In genomic region chr16:33380882-33381613, GRCm38 (mm10) we compare ENCODE assay signal across 7 mouse cellular contexts. TPM values are rescaled to one million over a fixed set of nuclear protein-coding genes. Genes with fewer than 3 reads are reported as not detected.
DNase-seq lines count a peak whose midpoint lies in the region; ATAC-seq lines count a peak whose summit lies in the region.

No protein-coding gene starts in this region.

- peak overlapping the region; percentile 98 for H3K9ac ChIP-seq in hindbrain, embryonic 11.5 days (ENCODE audit: low read depth, low read length)

- no peaks in the 10 kb centered on the region for H3K27me3 ChIP-seq in hindbrain, embryonic 11.5 days (ENCODE audit: control insufficient read depth, insufficient read depth, low read length)

- no peaks in the 10 kb centered on the region for H3K36me3 ChIP-seq in hindbrain, embryonic 11.5 days (ENCODE audit: control insufficient read depth, insufficient read depth, low read length)

- peak overlapping the region; percentile 69 for H3K4me2 ChIP-seq in hindbrain, embryonic 11.5 days (replicated peaks; ENCODE audit: low read depth, low read length)

- H3K4me3 ChIP-seq in hindbrain, embryonic 11.5 days (ENCODE audit: low read depth, low read length): peak overlapping the region; percentile 97

- no peaks in the 10 kb centered on the region; the same call in 1 of the 2 replicates for H3K4me1 ChIP-seq in hindbrain, embryonic 11.5 days (replicated peaks; ENCODE audit: control insufficient read depth, insufficient read depth, low read length)

- peak overlapping the region; percentile 95 for H3K27ac ChIP-seq in hindbrain, embryonic 11.5 days (ENCODE audit: low read depth, low read length)

- WGBS in hindbrain, embryonic 11.5 days: under 1% methylated on average over 33 of the region's 80 CpGs

- DNase-seq in ZHBTc4 (ENCODE audit: low read depth, low spot score): peak; percentile 75
- DNase-seq in cerebellum, adult 9-10 months: peak; percentile 48
- peak; percentile 38 for DNase-seq in forelimb bud, embryonic 11.5 days (ENCODE audit: low read depth, low spot score)
- DNase-seq in hindbrain, embryonic 11.5 days (ENCODE audit: low spot score): peak; percentile 72
- peak; percentile 29 to 65 for DNase-seq in left cerebral cortex, postnatal 10 days (ENCODE audit: extremely low spot score in 1 of 2, low spot score in 2 of 2)
- peak; percentile 7 for DNase-seq in skeletal muscle tissue, adult 2 months (ENCODE audit: low read depth, low spot score)

- H3K9me3 ChIP-seq in hindbrain, embryonic 11.5 days (ENCODE audit: control insufficient read depth, low read length): no peaks in the 10 kb centered on the region

- ATAC-seq in hindbrain, embryonic 11.5 days (ENCODE audit: low FRiP score): peak; percentile 86
- ATAC-seq in megakaryocyte-erythroid progenitor cell, adult 5-6 weeks (replicated peaks; ENCODE audit: low FRiP score, low TSS enrichment, poor library complexity, severe bottlenecking): peak; percentile 29; the same call in 1 of the 2 replicates

- intact Hi-C loops in left cerebral cortex, postnatal 10 days (cut with DNase I): loop anchor here (5.0 kb wide), 1 partner anchor 356 kb away; no protein-coding TSS in a partner anchor

RNA-seq across cellular contexts. Expression of gene Zfp148, which starts 0.4 kb away (rescaled TPM):
- 48.8 and 48.9 TPM in 2 replicates for polyA plus RNA-seq in hindbrain, embryonic 11.5 days (2014; fragmentation: Nextera tagmentation; extraction: Ambion mirVana)
- total RNA-seq in left cerebral cortex, postnatal 10 days (2021): 10 to 100 TPM; 86.2 to 99.7 TPM
- total RNA-seq in megakaryocyte-erythroid progenitor cell, adult 5-6 weeks (2014; fragmentation: Nextera tagmentation): 25.8 and 34.8 TPM in 2 replicates
- total RNA-seq in megakaryocyte-erythroid progenitor cell, adult 5-6 weeks (2017): 23.8 TPM in 2 replicates

Comparison
In these comparisons a context has a peak if more than half of its experiments do, and no peak if none do; other contexts are left out.
1. Peak in every context shown above with its lines: DNase-seq, ATAC-seq, H3K4me3 ChIP-seq and H3K27ac ChIP-seq.
2. DNase-seq: peak in every context shown above with its lines; median percentile 75 in ZHBTc4; 72 in hindbrain, embryonic 11.5 days; 48 in cerebellum, adult 9-10 months; 47 in left cerebral cortex, postnatal 10 days; 38 in forelimb bud, embryonic 11.5 days; 7 in skeletal muscle tissue, adult 2 months.